Mouse (Mus musculus) megakaryocyte, embryonic 14.5 days (primary cell): ENCODE results near the gene Ptcd1.

Source experiments
- FLI1 ChIP-seq: IDR thresholded peaks from 2 replicates; pipeline ENCODE4 v1.6.1; 2012; ENCODE audit warnings: low read length, inconsistent platforms, mixed read lengths
- GATA1 ChIP-seq: IDR thresholded peaks from 3 replicates; pipeline ENCODE4 v1.6.1; 2012; ENCODE audit warnings: mixed read lengths, low read length, inconsistent platforms, borderline replicate concordance

- no peak for TF ChIP-seq GATA1
- TF ChIP-seq FLI1, result 0 out of 2 replicates have a peak, but pooled peaks have one; percentile 56
Observed at GRCm38 (mm10) chr5:145203936-145204691, 37.2 kb upstream of the Ptcd1 start, which contains the start of gene Zkscan5.
